Mouse (Mus musculus) kidney, adult 2 months (tissue): ENCODE measurements around the gene Dlg3.
A peak's percentile ranks its signal among the peaks of the same experiment; 100 is the strongest.

ENCODE experiments used
- CTCF ChIP-seq: fragments of 200-500 bp; conservative IDR thresholded peaks from 2 replicates; pipeline ENCODE4 v1.5.1; 2011; ENCODE audit warnings: low read depth, mild to moderate bottlenecking, control low read depth, low read length, moderate library complexity, mixed read lengths; ENCODE audit not compliant: insufficient read depth, insufficient read length
- POLR2A ChIP-seq: fragments of 200-500 bp; IDR thresholded peaks from one replicate; pipeline ENCODE4 v1.6.1; 2011; ENCODE audit warnings: low read depth, low read length, control low read depth

DNA sequence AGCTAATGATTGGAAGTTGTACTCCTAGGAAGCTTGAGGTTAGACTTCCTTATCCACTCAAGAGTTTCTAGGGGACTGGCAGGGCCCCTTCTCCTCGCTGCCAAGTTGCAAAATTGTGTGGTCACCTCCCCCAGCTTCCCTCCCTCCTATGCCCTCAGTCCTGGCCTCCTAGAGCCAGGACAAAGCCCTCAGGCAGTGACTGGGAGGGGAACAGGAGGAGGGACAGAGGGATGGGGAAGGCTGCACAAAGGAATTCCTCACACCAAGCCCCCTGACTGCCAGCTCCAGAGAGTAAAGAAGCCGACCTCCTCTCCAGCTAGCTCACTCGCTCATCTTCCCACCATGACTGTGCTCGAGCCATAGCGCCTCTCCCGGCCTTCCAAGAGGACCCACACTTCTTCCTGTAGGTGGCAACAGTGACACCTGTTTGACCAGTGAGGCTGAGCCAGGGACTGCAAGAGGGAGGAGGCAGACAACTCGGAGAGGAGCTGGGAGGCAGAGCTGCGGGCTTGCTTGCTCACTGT, 37.8 kb upstream of the Dlg3 start, which contains the start of gene Gdpd2:
- TF ChIP-seq CTCF: peak; percentile 58
- no peak for TF ChIP-seq POLR2A
